Mouse (Mus musculus): ENCODE measurements around the gene Adamts18.

The Adamts18 gene

DNA sequence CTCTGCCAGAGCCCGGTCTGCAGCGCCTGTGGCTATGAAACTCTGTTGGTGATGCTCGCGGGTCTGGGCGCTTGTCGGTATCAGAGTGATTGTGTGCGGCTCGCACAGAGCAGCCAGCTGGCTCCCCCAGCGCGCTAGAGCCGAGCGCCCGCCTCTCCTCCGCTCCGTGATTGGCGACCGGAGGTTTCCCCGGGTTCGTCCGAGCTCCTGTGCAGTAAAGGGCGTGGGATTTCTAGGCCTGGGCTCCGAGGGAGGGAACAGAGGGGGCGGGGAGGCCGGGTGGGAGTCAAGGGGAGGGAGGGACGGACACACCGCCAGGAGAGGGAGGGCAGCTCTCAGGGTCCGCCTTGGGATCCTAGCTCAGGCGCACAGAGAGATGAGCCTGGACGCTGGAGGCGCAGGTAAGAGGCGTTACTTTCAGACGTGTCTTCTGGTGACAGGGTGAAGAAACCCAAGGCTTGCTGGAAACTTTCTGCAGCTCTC, at the start of gene Adamts18:
Gene Adamts18 (minus strand): TSS at position 86 of the 483 bp plus-strand sequence.
- DNase-seq (ENCODE audit: low spot score in 2 of 2) = peak; percentile 44 to 47

DNA sequence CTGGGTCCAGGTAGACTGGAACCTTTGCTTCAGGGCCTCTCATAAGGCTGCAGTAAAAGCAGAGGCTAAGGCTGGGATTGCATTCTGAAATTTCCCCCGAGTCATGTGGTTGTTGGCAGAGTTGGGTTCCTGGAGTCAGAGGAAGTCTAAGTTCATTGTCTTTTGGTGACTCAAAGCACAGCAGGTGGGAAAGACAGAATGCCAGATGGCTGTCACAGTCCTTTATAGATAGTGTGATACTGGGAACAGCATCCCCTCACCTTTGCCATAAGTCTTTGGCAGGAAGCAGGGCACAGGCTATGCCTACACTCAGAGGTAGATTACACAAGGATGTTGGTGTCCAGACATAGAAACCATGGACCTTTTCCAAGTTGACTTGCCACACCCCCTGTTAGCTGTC, 47.9 kb upstream of the Adamts18 start:
- DNase-seq (ENCODE audit: low spot score in 2 of 2) = no peak

DNA sequence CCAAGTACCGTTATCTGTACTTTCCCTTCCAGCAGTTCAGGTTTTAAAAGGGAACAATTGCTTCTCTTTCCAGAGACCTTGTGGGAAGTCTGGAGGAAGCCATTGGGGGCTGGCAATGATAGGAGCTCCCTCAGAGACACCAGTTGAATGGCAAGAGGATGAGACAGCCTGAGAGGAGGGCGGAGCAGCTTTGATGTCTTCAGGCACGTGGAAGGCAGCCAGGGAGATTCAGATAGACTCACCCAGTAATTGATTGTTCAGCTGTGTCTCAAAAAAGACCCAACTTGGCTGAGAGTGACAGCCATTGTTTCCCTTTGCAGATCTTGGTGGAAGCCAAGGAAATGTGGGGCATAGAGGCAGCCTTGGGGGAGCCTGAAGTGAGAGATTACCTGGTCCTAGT, 42.8 kb upstream of the Adamts18 start:
- no peak for DNase-seq (ENCODE audit: low spot score in 2 of 2)

- DNase-seq (ENCODE audit: low spot score in 2 of 2) = no peak
Observed at GRCm38 (mm10) chr8:113886509-113886908, 38.0 kb upstream of the Adamts18 start.

DNA sequence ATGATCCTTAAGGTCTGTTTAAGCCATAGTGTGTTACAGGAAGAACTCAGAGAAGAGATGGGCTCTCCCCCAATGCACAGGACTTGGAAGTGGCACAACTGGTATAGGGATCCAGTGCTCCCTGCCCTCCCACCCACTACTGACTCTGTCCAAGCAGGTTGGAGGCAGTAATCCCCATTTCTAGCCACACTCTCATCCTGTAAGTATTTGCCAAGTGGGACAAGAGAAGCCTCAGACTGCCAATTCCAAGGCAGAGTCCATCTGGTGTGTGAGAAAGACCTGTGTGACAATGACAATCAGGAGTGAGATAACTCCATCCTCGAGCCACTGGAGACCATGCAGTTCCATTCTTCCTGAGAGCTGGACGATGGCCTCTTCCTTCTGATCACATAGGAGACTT, 36.6 kb upstream of the Adamts18 start:
- DNase-seq (ENCODE audit: low spot score in 2 of 2) = no peak

GRCm38 (mm10) chr8:113883994-113884393, 35.5 kb upstream of the Adamts18 start:
- DNase-seq (ENCODE audit: low spot score in 2 of 2) = no peak

DNA sequence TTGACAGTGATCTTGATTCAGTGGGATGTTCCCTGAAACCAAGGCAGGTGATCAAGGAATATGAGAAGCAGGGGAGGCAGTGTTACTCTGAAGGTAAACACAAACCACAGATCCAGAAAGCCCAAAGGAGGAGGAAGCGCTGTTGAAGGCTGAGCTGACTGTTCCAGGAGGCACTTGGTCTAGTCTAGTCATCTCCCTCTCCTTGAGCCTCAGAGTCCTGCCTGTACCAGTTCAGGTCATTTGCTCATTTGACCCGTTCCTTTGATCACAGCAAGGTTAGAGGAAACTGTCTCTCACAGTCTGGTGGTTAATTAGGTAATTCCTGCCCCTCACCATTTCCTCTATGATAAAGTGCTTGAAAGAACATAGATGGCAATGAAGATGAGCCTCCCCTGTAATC, 34.0 kb upstream of the Adamts18 start:
- DNase-seq (ENCODE audit: low spot score in 2 of 2) = no peak

GRCm38 (mm10) chr8:113878411-113879006, 30.0 kb upstream of the Adamts18 start:
- no peak for DNase-seq (ENCODE audit: low spot score in 2 of 2)

DNA sequence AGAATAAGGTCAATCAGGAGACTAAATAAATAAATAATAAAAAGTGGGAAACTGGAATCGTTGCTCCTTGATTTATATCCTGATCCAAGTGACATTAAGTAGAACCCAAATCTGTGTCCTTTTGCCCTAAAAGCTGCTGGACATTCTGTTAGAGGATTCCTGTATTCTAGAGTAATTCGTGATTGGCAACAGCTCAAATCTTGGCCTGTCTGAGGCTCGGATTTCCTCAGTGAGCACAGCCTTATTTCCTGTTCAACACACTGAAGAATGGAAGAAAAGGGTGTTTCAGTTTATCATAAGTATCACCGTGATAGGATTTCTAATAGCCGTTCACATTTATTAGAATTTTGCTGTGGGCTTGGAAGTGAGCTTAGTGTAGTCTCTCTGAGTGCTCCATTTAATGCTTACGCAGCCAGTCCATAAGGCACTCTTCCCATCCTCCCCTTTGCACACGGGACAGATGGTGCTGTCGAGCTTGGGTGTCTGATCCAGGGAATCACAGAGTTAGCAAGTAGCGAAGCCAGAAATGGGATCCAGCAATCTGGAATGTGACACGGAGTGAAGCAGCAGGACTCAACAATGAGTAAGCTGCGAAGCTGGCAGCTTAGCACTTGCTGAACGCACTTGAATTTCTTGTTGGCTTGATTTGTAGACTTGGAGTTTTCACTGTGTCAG, 25.0 kb upstream of the Adamts18 start:
- peak; percentile 74 to 93 for DNase-seq (ENCODE audit: low spot score in 2 of 2)

DNA sequence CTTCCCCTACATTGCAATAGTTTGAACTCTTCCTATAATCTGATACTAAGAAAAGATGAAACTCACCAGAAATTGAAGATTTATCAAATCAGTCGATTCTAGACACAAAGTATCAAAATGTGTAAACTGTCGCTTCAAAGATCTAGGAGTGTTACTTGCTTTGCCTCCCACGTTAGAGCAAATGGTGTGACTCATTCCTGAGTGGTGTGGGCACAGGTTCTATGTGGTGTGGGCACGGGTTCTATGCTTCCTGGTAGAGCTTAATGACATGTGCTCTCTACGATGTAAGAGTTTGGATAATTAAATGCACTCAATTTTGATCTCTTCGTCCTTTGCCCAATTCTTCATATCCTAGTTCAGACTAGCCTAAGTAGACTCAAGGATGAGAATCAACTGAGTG, 23.9 kb upstream of the Adamts18 start:
- peak; percentile 33 to 35 for DNase-seq (ENCODE audit: low spot score in 2 of 2)

- DNase-seq (ENCODE audit: low spot score in 2 of 2) = no peak
Observed at GRCm38 (mm10) chr8:113866530-113866929, 18.0 kb upstream of the Adamts18 start.

DNA sequence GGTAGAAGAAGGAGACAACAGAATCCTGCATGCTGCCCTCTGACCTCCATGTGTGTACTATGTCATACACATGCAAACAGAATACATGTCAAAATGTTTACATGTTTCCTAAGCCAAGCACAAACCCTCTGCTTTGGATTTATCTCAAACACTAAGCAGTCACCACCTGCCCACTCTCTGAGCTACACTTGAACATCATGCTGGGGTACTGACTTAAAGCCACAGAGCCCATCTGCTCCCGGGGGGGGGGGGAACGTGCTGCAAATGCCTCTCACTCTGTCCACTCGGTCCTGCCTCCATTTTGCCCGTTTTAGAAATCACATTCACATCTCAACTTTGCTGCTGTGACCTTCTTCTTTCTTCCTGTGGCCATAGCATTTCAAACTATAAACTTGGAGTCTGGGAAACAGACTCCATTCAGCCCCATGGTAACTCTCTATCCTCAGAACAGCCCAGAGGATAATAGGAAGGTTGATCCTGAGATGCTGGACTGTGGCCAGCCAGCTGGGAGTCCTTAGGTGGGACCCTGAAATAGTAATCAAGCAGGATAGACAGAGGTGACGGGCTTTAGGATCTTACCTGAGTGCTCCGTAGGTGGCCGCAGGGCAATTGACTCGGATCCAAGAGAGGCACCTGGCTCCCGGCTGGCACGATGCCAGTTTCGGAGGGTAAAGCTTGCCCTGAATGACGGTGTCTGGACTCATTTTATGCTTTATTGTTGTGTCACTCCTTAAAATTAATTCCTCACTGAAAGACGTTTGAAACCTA, 17.0 kb upstream of the Adamts18 start:
- no peak for DNase-seq (ENCODE audit: low spot score in 2 of 2)

DNA sequence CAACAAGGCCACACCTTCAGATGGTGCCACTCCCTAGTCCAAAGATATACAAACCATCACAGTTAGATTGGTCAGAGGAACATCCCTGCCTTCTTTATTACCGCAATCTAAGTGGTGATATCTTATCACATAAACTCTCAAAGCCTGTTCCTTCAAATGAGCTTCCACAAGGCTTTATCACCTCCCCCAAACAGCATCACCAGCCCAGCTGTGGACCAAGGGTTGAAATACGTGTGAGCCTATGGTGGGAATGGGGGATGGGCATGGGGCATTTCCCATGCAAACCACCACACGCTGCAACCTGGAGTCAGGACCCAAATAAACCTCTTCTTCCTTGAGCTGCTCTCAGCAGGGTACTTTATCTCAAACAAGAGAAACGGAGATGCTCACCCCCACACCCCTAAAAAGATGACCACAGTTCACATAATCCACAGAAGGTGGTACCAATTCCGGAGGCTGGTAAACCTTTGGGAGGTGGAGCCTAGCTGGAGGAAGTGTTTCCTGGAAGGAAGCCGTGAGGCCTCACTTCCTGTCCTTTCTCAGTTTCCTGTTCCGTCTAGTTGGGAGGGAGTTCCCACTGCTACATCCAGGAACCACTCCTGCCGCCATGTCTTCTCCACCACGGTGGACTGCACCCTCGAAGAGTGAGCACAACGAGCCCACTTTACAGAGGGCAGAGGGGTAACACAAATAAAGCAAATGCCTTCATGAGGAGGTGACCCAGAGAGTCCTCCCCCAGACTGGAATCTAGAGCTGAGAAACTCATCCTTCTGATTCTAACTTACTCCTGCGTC, 11.5 kb upstream of the Adamts18 start:
- DNase-seq (ENCODE audit: low spot score in 2 of 2) = no peak

DNA sequence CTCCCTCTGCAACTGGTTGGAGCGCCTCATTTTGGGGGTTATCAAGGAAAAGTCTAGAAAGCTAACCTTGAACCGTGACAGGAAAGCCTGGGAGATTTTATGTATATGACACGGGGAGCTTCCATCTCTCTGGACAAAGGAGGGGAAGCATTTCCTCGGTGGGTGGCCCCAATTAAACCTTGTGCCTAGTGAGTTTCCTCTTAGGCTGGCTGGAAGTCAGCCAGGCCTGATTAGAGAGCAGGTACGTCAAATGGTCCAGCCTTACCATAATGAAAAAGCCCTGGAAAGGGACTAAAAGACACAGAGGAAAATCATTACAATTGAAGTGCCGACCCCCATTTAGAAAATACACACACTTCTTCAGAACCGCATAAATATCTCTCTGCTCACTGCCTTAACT, 10.3 kb upstream of the Adamts18 start:
- no peak for DNase-seq (ENCODE audit: low spot score in 2 of 2)

DNA sequence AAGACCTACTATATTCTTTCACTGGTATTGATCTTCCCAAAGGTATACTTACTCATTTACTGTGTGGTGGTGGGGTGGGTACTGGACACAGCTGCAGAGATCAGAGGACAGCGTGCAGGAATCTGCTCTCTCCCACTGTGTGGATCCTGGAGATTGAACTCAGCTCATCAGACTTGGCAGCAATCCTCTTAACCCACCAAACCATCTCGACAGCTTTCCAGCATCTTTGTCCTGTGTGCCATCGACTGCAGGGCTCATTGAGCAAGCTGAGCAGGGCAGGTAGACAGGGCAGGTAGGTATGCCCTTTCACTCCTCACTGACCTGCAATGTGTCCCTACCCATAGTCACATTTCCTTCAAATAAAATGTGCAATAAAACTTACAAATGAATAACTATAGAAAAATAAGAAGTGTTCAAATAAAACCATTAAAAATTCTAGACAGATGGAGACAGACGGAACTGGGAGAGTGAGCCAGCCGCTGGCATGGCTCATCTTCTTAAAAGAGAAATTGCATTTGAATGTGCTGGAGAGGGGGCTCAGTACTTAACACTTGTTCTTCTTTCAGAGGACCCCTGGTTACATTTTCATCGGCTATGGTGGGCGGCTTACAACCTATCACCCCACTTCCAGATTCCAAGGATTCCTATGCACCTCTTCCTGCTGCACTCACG, 6.2 kb upstream of the Adamts18 start:
- DNase-seq (ENCODE audit: low spot score in 2 of 2) = no peak

DNA sequence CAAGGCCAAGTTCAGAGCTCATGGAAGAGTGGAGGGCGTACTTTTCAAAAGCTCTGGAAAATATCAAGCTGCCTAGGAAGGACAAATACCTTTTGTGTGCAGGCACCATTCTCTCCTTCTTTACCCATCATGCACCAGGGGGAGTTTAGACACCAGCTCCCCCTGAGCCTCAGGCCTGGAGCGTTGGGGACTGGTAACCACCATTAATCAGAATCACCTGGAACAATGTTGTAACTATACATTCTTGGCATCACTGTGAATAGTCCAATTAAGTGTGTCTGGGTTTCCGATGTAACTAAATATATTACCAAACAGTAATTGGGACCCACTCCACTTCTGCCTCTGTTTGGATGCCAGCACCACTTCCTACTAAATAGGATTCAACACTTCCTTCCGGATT, 5.2 kb upstream of the Adamts18 start:
- no peak for DNase-seq (ENCODE audit: low spot score in 2 of 2)

DNA sequence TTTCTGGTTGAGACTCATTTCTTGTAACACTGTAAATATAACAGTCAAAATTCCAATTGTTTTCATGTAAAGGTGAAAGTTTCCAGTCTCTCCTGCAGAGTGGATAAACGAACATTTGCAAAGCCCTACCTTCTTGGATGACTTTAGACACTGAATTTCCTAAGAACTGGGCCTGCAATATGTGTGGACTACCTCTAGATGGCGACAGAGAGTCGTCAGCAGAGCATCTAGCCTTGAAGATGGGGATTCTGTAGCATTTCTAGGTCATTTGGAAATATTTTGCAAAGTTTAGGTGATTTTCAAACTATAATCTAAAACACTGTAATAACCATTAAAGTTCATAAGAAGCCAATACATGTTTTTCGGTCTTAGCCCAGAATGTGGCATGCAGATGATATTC, 3.1 kb upstream of the Adamts18 start:
- DNase-seq (ENCODE audit: low spot score in 2 of 2) = no peak

GRCm38 (mm10) chr8:113848081-113848652, 371 bp downstream of the Adamts18 start:
- no peak for DNase-seq (ENCODE audit: low spot score in 2 of 2)

- DNase-seq (ENCODE audit: low spot score in 2 of 2) = no peak
Observed at GRCm38 (mm10) chr8:113847606-113848080, 895 bp downstream of the Adamts18 start.

DNA sequence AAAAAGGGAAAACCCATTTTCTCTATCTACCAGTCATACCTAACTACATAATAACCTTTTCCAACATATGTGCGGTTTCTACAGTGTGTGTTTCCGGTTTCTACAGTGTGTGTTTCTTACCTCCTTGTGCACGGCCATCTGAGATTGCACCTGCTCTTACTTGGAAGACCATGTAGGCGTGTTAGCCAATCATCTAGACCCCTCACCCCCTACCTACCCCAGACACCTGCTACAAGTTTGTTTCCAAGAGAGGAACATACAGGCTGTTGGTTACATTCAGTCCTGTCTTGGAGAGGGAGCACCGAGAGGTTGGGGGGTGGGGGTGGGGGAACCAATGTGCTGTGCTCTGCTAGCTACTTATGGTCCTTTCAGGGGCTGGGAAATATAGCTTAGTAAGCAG, 1.9 kb downstream of the Adamts18 start:
- no peak for DNase-seq (ENCODE audit: low spot score in 2 of 2)

GRCm38 (mm10) chr8:113844801-113845301, 3.7 kb downstream of the Adamts18 start:
- DNase-seq (ENCODE audit: low spot score in 2 of 2) = no peak

Measured in frontal cortex, postnatal 36 days (tissue).